Mouse (Mus musculus): ENCODE measurements around the gene Carns1. TPM values are rescaled to one million over a fixed set of nuclear protein-coding genes. Genes with fewer than 3 reads are reported as not detected.
"Not testable (repeated sequence)": the region's sequence is repeated elsewhere in the genome, so short reads cannot be mapped to it uniquely, and the experiment has no call there.

Gene Carns1
- polyA plus RNA-seq, 1 experiment from 2014 or later: 10.4 TPM

DNA sequence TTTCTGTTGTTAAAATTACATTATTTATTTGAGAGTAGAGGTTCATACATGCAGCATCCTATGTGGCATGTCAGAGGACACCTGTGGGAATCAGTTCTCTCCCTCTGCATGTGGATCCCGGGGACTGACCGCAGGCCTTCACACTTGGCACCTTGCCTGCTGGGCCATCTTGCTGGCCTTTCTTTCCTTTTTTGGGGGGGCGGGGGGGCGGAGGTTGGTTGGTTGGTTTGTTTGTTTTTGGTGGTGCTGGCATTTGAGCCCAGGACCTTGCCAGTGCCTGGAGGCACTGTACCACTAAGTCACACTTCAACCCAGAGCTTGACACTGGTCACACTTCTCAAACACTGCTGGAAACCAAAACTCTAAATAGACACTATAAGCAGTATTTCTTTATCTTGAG lies 40.9 kb downstream of the Carns1 start:
- DNase-seq (ENCODE audit: low spot score): no peak

GRCm38 (mm10) chr19:4131768-4132167 lies 43.5 kb downstream of the Carns1 start:
- no peak for DNase-seq (ENCODE audit: low spot score)

DNA sequence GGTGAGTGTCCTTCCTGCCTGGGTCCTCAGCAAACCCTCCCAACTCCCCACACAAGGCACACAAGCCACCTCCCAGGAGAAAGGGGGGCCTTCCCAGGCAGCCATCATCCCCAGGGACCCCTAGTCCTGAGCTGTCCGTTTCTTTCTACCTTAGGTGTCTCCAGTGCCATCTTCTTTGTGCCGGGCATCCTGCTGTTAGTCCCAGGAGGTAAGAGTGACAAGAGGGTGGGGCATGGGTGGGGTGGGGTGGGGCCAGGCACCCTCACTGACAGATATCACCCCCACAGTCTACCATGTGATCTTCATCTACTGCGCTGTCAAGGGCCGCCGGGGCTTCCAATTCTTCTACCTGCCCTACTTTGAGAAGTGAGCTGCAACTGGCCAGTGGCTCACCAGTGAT lies 44.2 kb downstream of the Carns1 start:
- DNase-seq (ENCODE audit: low spot score): no peak

DNA sequence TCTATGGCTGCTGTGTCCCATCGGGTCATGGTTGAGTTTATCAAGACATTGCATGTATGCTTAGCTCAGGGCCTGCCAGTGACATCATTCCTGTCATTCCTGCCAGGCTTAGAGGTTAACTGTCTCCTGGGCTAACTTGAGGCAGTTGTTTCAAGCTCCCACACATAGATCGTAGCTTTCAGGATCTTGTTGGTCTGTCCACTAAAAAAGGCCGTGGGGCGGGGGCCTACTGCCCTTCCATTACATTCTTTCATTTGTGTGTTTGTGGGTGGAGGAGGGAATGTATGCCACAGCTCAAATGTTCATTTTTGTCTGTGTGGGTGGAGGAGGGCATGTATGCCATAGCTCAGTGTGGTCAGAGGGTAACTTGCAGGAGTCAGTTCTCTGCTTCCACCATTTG lies 45.2 kb downstream of the Carns1 start:
- no peak for DNase-seq (ENCODE audit: low spot score)

DNA sequence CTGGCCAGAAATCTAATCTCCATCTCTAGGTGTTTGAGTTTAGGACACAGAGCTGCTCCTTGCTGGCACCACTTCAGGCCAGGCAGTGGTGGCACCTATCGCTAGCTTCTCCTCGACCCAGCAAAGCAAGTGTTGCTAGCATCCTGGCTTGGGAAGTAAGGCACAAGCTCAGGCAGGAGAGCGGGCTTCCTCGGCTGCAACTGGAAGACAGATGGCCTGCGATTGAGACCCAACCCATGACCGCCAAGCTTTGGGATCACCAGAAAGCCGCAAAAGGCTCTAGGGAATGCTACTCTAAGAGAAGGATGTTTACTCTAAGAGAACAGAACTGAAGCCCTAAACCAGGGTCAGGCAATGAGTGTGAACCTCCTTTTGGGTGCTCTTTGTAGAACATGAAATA lies 45.8 kb downstream of the Carns1 start:
- no peak for DNase-seq (ENCODE audit: low spot score)

- peak; percentile 32 for DNase-seq (ENCODE audit: low spot score)
Observed at GRCm38 (mm10) chr19:4126759-4127495, 48.4 kb downstream of the Carns1 start.

GRCm38 (mm10) chr19:4125741-4126696 lies 49.3 kb downstream of the Carns1 start, which contains the start of gene Aip:
Gene Aip (minus strand): TSS chr19:4125858.
- peak; percentile 99 for DNase-seq (ENCODE audit: low spot score)

DNA sequence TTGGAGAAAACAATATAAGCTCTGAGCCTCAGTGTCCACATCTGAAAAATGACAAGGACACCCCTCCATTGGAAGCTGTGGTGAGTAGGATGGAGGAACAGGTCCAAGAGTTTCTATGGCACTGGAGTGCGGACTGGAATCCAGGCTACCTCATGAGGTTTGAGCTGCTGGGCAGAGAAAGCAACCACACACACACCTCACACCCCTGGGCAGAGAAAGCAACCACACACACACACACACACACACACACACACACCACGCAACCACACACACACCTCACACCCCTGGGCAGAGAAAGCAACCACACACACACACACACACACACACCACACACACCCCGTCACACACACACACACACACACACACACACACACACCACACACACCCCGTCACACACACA lies 50.0 kb downstream of the Carns1 start:
- DNase-seq (ENCODE audit: low spot score): not testable (repeated sequence)

GRCm38 (mm10) chr19:4124432-4124831 lies 50.8 kb downstream of the Carns1 start:
- no peak for DNase-seq (ENCODE audit: low spot score)

GRCm38 (mm10) chr19:4122411-4123370 lies 52.6 kb downstream of the Carns1 start:
- no peak for DNase-seq (ENCODE audit: low spot score)

DNA sequence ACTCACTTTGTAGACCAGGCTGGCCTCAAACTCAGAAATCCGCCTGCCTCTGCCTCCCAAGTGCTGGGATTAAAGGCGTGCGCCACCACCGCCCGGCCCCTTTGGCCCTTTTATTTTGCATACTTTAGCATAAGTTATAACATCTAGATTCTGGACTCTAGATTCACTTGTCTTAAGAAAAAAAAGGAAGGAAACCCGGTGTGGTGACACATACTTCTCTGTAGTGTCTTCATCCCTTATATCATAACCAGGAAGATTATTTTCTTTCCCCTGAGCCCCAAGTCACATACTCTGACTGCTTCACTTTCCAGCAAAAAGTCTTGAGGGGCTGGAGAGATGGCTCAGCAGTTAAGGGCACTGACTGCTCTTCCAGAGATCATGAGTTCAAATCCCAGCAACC lies 53.4 kb downstream of the Carns1 start:
- DNase-seq (ENCODE audit: low spot score): not testable (repeated sequence)

DNA sequence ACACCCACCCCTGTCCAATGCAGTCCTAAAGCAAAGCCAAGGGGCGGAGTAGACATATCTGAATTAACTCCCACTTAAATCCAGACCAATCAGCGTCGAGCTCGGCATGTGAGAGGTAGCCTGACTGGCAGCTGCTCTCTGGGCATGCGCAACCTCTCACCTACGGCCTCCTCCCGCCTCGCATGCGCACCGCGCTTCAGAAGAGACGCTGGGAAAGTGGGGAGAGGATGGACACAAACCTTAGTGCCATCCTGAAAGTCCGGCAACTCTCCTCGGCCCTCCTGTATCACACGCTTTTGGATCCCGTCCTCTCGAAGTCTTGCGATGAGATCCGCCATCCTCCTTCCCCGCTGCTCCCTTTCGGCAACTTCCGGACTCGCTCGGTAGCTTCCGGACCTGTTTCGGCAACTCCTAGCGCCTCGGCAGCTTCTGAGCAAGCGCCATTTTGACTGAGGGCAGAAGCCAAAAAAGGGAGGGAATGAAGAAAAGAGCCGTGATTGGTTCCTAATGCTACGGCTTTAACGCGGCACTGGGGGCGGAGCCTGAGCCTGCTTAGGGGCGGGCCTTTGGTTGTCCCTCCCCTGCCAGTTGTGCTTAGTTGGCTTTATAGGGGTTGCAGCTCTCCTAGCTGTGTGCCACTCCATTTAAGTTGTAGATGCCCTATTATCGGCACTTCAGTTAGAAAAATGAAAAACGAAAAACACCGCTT lies 54.0 kb downstream of the Carns1 start:
- DNase-seq (ENCODE audit: low spot score): peak; percentile 100

DNA sequence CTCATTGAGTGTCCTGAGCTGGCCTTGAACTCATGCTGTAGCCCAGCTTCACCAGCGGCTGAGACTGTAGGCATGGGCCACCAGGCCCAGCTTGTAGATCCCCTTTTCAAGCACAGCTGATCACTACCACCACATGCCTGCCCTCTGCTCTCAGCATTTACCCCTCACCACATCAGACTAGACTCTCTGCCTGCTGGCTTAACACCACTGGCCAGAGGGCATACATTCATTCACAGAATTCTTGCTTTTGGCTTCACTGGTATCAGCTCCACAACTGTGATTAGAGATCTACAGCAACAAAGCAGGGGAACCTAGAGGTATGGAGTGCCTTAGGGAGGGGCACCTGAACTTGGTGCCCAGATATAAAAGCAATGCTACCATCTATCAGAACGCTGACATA lies 54.8 kb downstream of the Carns1 start:
- no peak for DNase-seq (ENCODE audit: low spot score)

DNA sequence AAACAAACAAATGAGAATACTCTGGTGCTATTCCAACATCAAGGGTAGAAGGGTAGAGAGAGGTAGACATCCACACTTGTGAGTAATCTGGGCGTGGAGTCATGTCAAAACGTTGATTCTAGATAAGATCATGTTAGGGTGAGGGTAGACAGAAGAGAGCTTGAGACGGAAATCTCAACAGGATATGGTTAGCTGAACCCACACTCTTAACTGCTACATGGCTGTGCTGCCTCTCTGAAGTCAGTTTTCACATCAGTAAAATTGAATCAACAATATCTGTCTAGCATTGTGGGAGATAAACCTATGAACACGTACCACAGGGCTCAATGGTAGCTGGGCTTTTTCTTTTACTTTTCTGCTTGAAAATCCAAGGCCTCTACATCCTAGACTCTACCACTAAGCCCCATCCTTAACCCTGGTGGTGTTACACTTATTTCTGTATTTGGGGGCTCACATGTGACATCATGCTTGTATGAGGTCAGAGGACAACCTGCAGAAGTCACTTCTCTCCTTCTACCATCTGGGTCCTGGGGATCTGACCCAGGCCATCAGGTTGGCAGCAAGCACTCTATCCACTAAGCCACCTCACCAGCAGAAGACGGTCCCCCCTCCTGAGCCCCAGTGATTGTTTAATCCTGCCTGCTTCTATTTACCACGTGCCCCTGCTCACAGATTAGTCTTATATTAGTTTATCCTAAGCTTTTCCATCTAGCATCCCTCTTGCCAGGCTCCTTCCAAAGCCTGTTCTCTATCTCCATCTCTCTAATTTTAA lies 55.4 kb downstream of the Carns1 start:
- peak; percentile 84 for DNase-seq (ENCODE audit: low spot score)

DNA sequence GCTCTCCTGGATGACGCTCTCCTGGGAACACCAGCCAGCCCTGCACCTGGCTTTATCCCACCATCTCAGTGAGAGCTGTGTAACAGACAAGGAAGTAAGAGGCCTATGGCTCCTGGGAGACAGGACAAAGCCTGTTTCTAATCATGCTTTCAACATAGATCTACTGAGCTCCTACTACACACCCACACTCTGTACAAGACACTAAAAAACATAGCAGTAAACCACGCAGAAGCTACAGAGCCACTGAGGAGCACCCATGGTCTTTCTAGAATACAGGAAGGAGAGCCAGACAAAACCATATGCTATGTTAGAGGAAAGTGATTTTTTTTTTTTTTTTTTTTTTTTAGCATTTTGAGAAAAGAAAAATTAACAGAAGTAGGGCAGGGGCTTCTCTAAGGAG lies 56.9 kb downstream of the Carns1 start:
- no peak for DNase-seq (ENCODE audit: low spot score)

DNA sequence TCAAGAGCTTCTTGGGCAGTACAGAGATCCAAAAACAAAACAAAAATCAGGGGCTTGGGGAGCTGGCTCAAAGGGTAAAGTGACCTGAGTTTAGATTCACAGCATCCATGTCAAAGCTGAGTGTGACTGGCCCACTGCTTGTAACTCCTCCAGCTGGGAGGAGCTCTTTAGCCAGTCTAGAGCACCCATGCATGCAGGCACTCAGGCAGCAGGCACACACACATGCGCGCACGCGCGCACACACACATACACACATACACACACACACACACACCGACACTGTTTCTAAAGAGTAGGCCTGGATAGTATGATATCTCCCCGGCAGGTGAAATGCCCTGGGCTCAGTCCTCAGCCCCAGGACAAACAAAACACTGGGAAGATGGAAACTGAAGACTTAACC lies 58.3 kb downstream of the Carns1 start:
- DNase-seq (ENCODE audit: low spot score): no peak

DNA sequence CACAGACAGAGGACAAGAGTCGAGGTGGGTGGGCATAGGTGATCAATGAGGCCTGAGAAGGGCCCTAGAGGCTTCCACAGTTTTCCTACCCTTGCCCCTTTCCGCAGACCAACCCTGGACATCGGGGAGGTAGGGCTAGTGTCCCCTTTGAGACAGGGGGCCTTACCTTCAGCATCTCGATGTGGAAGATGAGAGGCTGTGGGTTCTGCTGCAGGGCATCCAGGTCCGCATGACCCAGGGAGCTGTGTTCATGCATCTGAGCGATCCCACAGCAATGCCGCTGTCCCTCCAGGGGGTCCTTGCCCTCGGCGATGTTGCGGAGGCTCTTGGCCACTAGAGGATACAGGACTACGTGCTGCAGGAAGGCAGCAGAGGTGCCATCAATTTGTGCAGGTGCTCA lies 59.5 kb downstream of the Carns1 start:
- no peak for DNase-seq (ENCODE audit: low spot score)

GRCm38 (mm10) chr19:4115144-4115543 lies 60.1 kb downstream of the Carns1 start:
- DNase-seq (ENCODE audit: low spot score): no peak

GRCm38 (mm10) chr19:4114551-4114950 lies 60.7 kb downstream of the Carns1 start:
- no peak for DNase-seq (ENCODE audit: low spot score)

Measured in thymus, postnatal 0 days (tissue).